8 mouse cellular contexts compared by ENCODE assay signal in the genomic region with DNA sequence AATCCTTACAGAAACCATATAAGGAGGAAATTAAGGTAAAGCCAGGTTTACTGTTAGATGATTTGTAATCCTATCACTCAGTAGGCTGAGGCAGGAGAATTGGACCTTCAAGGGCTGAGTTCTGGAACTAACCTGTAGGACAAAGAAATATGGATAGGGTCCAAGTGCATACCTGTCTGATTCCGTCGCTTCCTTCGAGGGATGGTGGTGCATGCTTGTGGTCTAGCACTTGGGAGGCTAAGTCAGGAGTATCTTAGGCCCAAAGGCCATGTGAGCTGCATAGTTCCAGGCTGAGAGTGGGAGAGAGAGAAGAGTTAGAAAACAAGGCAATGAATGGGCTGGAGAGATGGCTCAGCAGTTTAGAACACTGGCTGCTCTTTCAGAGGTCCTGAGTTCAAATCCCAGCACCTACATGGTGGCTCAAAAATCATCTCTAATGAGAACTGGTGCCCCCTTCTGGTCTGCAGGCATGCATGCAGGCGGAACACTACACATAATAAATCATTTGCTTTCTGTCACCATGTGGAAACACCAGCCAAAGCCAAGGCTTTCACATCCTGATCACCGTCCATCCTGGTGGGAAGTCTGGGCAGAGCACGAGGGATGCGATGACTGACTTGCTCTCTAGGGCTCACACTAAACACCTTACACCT. TPM values are rescaled to one million over a fixed set of nuclear protein-coding genes. Genes with fewer than 3 reads are reported as not detected.
DNase-seq lines count a peak whose midpoint lies in the region; ATAC-seq lines count a peak whose summit lies in the region.

No protein-coding gene starts in this region.

- peak; percentile 28 for DNase-seq in cerebellum, adult 11-12 months
- no peak for DNase-seq in cerebellum, adult 8-10 months
- DNase-seq in 416B (ENCODE audit: low read depth) = peak; percentile 57
- DNase-seq in intestine, embryonic 14.5 days (ENCODE audit: low spot score) = peak; percentile 52
- no peak for DNase-seq in midbrain, embryonic 10.5 days (ENCODE audit: low spot score)
- peak; percentile 15 to 27 for DNase-seq in thymus, postnatal 36 days
- DNase-seq in right cerebral cortex, postnatal 14 days = no peak

- no peak overlapping the region for H3K9ac ChIP-seq in embryonic facial prominence, embryonic 13.5 days
- no peak overlapping the region for H3K9ac ChIP-seq in intestine, embryonic 14.5 days (ENCODE audit: low read length)

- H3K4me2 ChIP-seq in embryonic facial prominence, embryonic 13.5 days = peak overlapping the region; percentile 97
- H3K4me2 ChIP-seq in intestine, embryonic 14.5 days (ENCODE audit: low read length) = peak overlapping the region; percentile 99

- peaks cover 9% of the 10 kb centered on the region for H3K4me1 ChIP-seq in embryonic facial prominence, embryonic 13.5 days
- H3K4me1 ChIP-seq in intestine, embryonic 14.5 days (replicated peaks; ENCODE audit: control insufficient read depth, insufficient read depth, low read length) = peaks cover 14% of the 10 kb centered on the region
- H3K4me1 ChIP-seq in midbrain, embryonic 10.5 days = peaks cover 21% of the 10 kb centered on the region

- H3K36me3 ChIP-seq in embryonic facial prominence, embryonic 13.5 days = peaks cover 22% of the 10 kb centered on the region
- peaks cover 9% of the 10 kb centered on the region for H3K36me3 ChIP-seq in intestine, embryonic 14.5 days (ENCODE audit: control insufficient read depth, insufficient read depth, low read length)
- peaks cover 29% of the 10 kb centered on the region for H3K36me3 ChIP-seq in midbrain, embryonic 10.5 days

- no peaks in the 10 kb centered on the region for H3K9me3 ChIP-seq in embryonic facial prominence, embryonic 13.5 days
- no peaks in the 10 kb centered on the region for H3K9me3 ChIP-seq in intestine, embryonic 14.5 days (ENCODE audit: control insufficient read depth, low read length)
- peaks cover 3% of the 10 kb centered on the region; the same call in 1 of the 2 replicates for H3K9me3 ChIP-seq in midbrain, embryonic 10.5 days (replicated peaks)

- no peaks in the 10 kb centered on the region for H3K27me3 ChIP-seq in embryonic facial prominence, embryonic 13.5 days
- no peaks in the 10 kb centered on the region for H3K27me3 ChIP-seq in intestine, embryonic 14.5 days (replicated peaks; ENCODE audit: control insufficient read depth, insufficient read depth, low read length)
- H3K27me3 ChIP-seq in midbrain, embryonic 10.5 days (ENCODE audit: low read depth, poor library complexity, severe bottlenecking) = no peaks in the 10 kb centered on the region

- peak overlapping the region; percentile 79 for H3K4me3 ChIP-seq in embryonic facial prominence, embryonic 13.5 days
- H3K4me3 ChIP-seq in intestine, embryonic 14.5 days (ENCODE audit: low read depth, low read length) = peak overlapping the region; percentile 96
- peak overlapping the region; percentile 87 for H3K4me3 ChIP-seq in midbrain, embryonic 10.5 days

- H3K27ac ChIP-seq in embryonic facial prominence, embryonic 13.5 days = no peak overlapping the region
- H3K27ac ChIP-seq in intestine, embryonic 14.5 days (ENCODE audit: low read depth) = no peak overlapping the region
- H3K27ac ChIP-seq in midbrain, embryonic 10.5 days (replicated peaks) = no peak overlapping the region

- WGBS in embryonic facial prominence, embryonic 13.5 days = 97% methylated on average over 7 of the region's 7 CpGs
- 97% methylated on average over 7 of the region's 7 CpGs for WGBS in intestine, embryonic 14.5 days
- whole genome bisulfite sequencing in midbrain, embryonic 10.5 days = 96% methylated on average over 7 of the region's 7 CpGs

- ATAC-seq in embryonic facial prominence, embryonic 13.5 days (ENCODE audit: insufficient number of reproducible peaks, insufficient read depth, low FRiP score, low TSS enrichment, low read depth) = no peak
- ATAC-seq in intestine, embryonic 14.5 days (replicated peaks; ENCODE audit: low FRiP score, low TSS enrichment, low read depth) = no peak

RNA-seq across cellular contexts. Expression of a gene that starts 1.3 kb away (rescaled TPM):
- polyA plus RNA-seq in embryonic facial prominence, embryonic 13.5 days (2015; fragmentation: Nextera tagmentation; extraction: Ambion mirVana) = 124 and 138 TPM in 2 replicates
- 155 and 159 TPM in 2 replicates for polyA plus RNA-seq in intestine, embryonic 14.5 days (2014; fragmentation: Nextera tagmentation; extraction: Ambion mirVana)
- 140 and 142 TPM in 2 replicates for polyA plus RNA-seq in midbrain, embryonic 10.5 days (2016; fragmentation: Nextera tagmentation; extraction: Ambion mirVana)

RNA-seq across cellular contexts. Expression of a gene that starts 29.9 kb away (rescaled TPM):
- polyA plus RNA-seq in embryonic facial prominence, embryonic 13.5 days (2015; fragmentation: Nextera tagmentation; extraction: Ambion mirVana) = 10.0 TPM in 2 replicates
- polyA plus RNA-seq in intestine, embryonic 14.5 days (2014; fragmentation: Nextera tagmentation; extraction: Ambion mirVana) = 0.85 and 1.2 TPM in 2 replicates
- 0.81 and 2.1 TPM in 2 replicates for polyA plus RNA-seq in midbrain, embryonic 10.5 days (2016; fragmentation: Nextera tagmentation; extraction: Ambion mirVana)

RNA-seq across cellular contexts. Expression of a gene that starts 35.4 kb away (rescaled TPM):
- polyA plus RNA-seq in embryonic facial prominence, embryonic 13.5 days (2015; fragmentation: Nextera tagmentation; extraction: Ambion mirVana) = 342 and 360 TPM in 2 replicates
- 352 and 357 TPM in 2 replicates for polyA plus RNA-seq in intestine, embryonic 14.5 days (2014; fragmentation: Nextera tagmentation; extraction: Ambion mirVana)
- 428 and 435 TPM in 2 replicates for polyA plus RNA-seq in midbrain, embryonic 10.5 days (2016; fragmentation: Nextera tagmentation; extraction: Ambion mirVana)

RNA-seq across cellular contexts. Expression of a gene that starts 42.4 kb away (rescaled TPM):
- polyA plus RNA-seq in embryonic facial prominence, embryonic 13.5 days (2015; fragmentation: Nextera tagmentation; extraction: Ambion mirVana) = 19.9 and 23.5 TPM in 2 replicates
- 9.2 and 10.8 TPM in 2 replicates for polyA plus RNA-seq in intestine, embryonic 14.5 days (2014; fragmentation: Nextera tagmentation; extraction: Ambion mirVana)
- 9.3 and 9.5 TPM in 2 replicates for polyA plus RNA-seq in midbrain, embryonic 10.5 days (2016; fragmentation: Nextera tagmentation; extraction: Ambion mirVana)

RNA-seq across cellular contexts. Expression of a gene that starts 46.7 kb away (rescaled TPM):
- polyA plus RNA-seq in embryonic facial prominence, embryonic 13.5 days (2015; fragmentation: Nextera tagmentation; extraction: Ambion mirVana) = 327 and 349 TPM in 2 replicates
- polyA plus RNA-seq in intestine, embryonic 14.5 days (2014; fragmentation: Nextera tagmentation; extraction: Ambion mirVana) = 232 and 257 TPM in 2 replicates
- 261 and 296 TPM in 2 replicates for polyA plus RNA-seq in midbrain, embryonic 10.5 days (2016; fragmentation: Nextera tagmentation; extraction: Ambion mirVana)

Comparison
In these comparisons a context has a peak if more than half of its experiments do, and no peak if none do; other contexts are left out.
1. DNase-seq: peak in cerebellum, adult 11-12 months (single experiment), 416B (single experiment), intestine, embryonic 14.5 days (single experiment) and thymus, postnatal 36 days (2 of 2); none in cerebellum, adult 8-10 months (single experiment), midbrain, embryonic 10.5 days (single experiment) and right cerebral cortex, postnatal 14 days (single experiment).
2. Peak in every context shown above with its lines, with median percentiles within 50 percentile points of each other: H3K4me3 ChIP-seq.